Mouse (Mus musculus) lung, postnatal 0 days (tissue): ENCODE results near the gene Dlx5. TPM values are rescaled to one million over a fixed set of nuclear protein-coding genes. Genes with fewer than 3 reads are reported as not detected.

Source experiments
- ATAC-seq: fragments of 200-750 bp; cut with Nextera tagmentation; 2 replicates; pipeline ENCODE4 v1.8.0; 2017; ENCODE audit warnings: moderate library complexity
- DNase-seq: peaks from one replicate; pipeline ENCODE4 v3.0.0-alpha.2; 2016; ENCODE audit warnings: low spot score
- H3K27ac ChIP-seq: fragments of 300-500 bp; sonication (generic); 2 replicates; pipeline ENCODE4 v1.5.1; 2014; ENCODE audit warnings: antibody characterized with exemption, mild to moderate bottlenecking, low read length, mixed read lengths
- H3K27me3 ChIP-seq: fragments of 300-500 bp; sonication (generic); replicated peaks from 2 replicates; pipeline ENCODE4 v1.6.1; 2014; ENCODE audit warnings: low read length, mixed read lengths; ENCODE audit not compliant: insufficient read depth
- H3K36me3 ChIP-seq: fragments of 300-500 bp; sonication (generic); 2 replicates; pipeline ENCODE4 v1.6.1; 2014; ENCODE audit warnings: low read length, mixed read lengths; ENCODE audit not compliant: insufficient read depth
- H3K4me1 ChIP-seq: fragments of 300-500 bp; sonication (generic); 2 replicates; pipeline ENCODE4 v1.6.1; 2014; ENCODE audit warnings: antibody characterized with exemption, low read depth, low read length, mixed read lengths; ENCODE audit not compliant: insufficient read depth
- H3K4me2 ChIP-seq: fragments of 300-500 bp; sonication (generic); replicated peaks from 2 replicates; pipeline ENCODE4 v1.6.1; 2014; ENCODE audit warnings: low read depth, mild to moderate bottlenecking, low read length, moderate library complexity, mixed read lengths
- H3K4me3 ChIP-seq: fragments of 300-500 bp; sonication (generic); 2 replicates; pipeline ENCODE4 v1.5.1; 2014; ENCODE audit warnings: low read depth, low read length
- H3K9ac ChIP-seq: fragments of 300-500 bp; sonication (generic); replicated peaks from 2 replicates; pipeline ENCODE4 v1.6.1; 2014; ENCODE audit warnings: low read depth, mild to moderate bottlenecking
- H3K9me3 ChIP-seq: fragments of 300-500 bp; sonication (generic); 2 replicates; pipeline ENCODE4 v1.6.1; 2016; ENCODE audit warnings: low read length, mixed read lengths
- CTCF ChIP-seq: IDR thresholded peaks from 2 replicates; pipeline ENCODE4 v1.5.1; 2016; ENCODE audit warnings: antibody characterized with exemption, mild to moderate bottlenecking
- EP300 ChIP-seq: IDR thresholded peaks from 2 replicates; pipeline ENCODE4 v1.6.1; 2016; ENCODE audit warnings: antibody characterized with exemption, mild to moderate bottlenecking, control low read depth
- WGBS: fragments of 180-500 bp; shearing (Covaris S2); extraction: QIAGEN DNeasy Blood & Tissue Kit; methylation state at CpG from one replicate; pipeline ENCODE4 v1.1.7; 2014; 5-methylcytosine and 5-hydroxymethylcytosine counted together
- polyA plus RNA-seq: library from polyadenylated mRNA; unstranded; fragments of >200 nt; fragmentation: Nextera tagmentation; extraction: Ambion mirVana; gene quantifications from 2 replicates; pipeline ENCODE4 v1.2.1, GENCODE M21; 2015

The Dlx5 gene
- polyA plus RNA-seq, 1 experiment from 2014 or later: not detected

- no peak for TF ChIP-seq EP300
- no peak for TF ChIP-seq CTCF
- DNase-seq (no peak), ATAC-seq (peak; percentile 33)
- Histone ChIP-seq H3K9ac (no peak overlapping the region), H3K27me3 (peaks cover 71% of the 10 kb centered on the region), H3K4me1 (peaks cover 12% of the 10 kb centered on the region; the same call in 1 of the 2 replicates), H3K36me3 (no peaks in the 10 kb centered on the region), H3K4me2 (peak overlapping the region; percentile 58; the same call in 1 of the 2 replicates), H3K27ac (no peak overlapping the region), H3K9me3 (no peaks in the 10 kb centered on the region), H3K4me3 (peak overlapping the region; percentile 35)
- WGBS: under 1% methylated on average over 23 of the region's 23 CpGs
Observed at GRCm38 (mm10) chr6:6862611-6863010, 19.3 kb downstream of the Dlx5 start.

- no peak overlapping the region for H3K4me3 ChIP-seq
- no peak for DNase-seq
- no peak overlapping the region for H3K4me2 ChIP-seq
- H3K36me3 ChIP-seq: no peaks in the 10 kb centered on the region
- 5% methylated on average over 11 of the region's 11 CpGs for WGBS
- ATAC-seq: no peak
- TF ChIP-seq EP300: no peak
- TF ChIP-seq CTCF: no peak
- H3K4me1 ChIP-seq: peaks cover 12% of the 10 kb centered on the region; the same call in 1 of the 2 replicates
- H3K27ac ChIP-seq: no peak overlapping the region
- H3K27me3 ChIP-seq: peaks cover 72% of the 10 kb centered on the region
- no peak overlapping the region for H3K9ac ChIP-seq
- H3K9me3 ChIP-seq: no peaks in the 10 kb centered on the region
Observed at GRCm38 (mm10) chr6:6861798-6862428, 20.0 kb downstream of the Dlx5 start.

DNA sequence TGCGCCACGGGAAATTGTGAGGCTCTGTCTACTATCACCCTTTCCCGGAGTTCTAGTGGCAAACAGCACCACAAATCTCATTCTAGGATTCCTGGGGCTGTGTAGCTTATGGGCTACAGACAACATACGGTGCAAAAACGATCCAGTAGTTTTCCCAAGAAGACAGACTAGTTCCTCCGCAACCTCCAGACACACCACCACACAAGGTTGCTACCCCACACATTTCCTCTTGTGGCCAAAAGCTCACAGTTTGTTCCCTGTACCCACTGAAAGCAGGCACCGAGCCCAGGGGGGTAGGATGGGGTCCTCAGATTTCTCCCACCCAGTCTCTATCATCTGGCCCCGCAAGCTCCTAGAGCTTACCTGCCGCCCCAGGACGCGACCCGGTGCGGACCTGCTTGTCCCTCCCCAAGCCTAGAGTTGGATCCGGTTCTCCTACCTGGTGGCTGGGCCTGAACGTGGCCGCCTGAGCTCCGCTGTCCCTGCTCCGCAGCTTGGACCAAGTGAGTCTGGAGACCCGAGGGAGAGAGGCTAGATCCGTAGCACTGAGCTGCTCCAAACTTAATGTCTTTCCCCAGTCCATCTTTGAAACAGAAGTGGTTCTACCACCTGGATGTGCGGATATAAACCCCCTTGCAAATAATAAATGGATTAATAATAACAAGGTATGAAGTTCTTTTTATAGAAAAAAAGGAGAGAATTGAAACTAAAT, 20.6 kb downstream of the Dlx5 start:
- H3K9me3 ChIP-seq: no peaks in the 10 kb centered on the region
- H3K27ac ChIP-seq: no peak overlapping the region
- H3K4me1 ChIP-seq: peaks cover 12% of the 10 kb centered on the region; the same call in 1 of the 2 replicates
- DNase-seq (no peak), ATAC-seq (no peak)
- TF ChIP-seq CTCF: no peak
- TF ChIP-seq EP300: no peak
- WGBS: under 1% methylated on average over 21 of the region's 21 CpGs
- peaks cover 72% of the 10 kb centered on the region for H3K27me3 ChIP-seq
- no peak overlapping the region for H3K9ac ChIP-seq
- H3K4me3 ChIP-seq: 0 out of 2 replicates have a peak overlapping the region, but pooled peaks have one; percentile 17
- no peak overlapping the region for H3K4me2 ChIP-seq
- no peaks in the 10 kb centered on the region for H3K36me3 ChIP-seq

- DNase-seq: no peak
- H3K4me3 ChIP-seq: peak overlapping the region; percentile 17; the same call in 1 of the 2 replicates
Observed at GRCm38 (mm10) chr6:6860411-6861085, 21.3 kb downstream of the Dlx5 start.

DNA sequence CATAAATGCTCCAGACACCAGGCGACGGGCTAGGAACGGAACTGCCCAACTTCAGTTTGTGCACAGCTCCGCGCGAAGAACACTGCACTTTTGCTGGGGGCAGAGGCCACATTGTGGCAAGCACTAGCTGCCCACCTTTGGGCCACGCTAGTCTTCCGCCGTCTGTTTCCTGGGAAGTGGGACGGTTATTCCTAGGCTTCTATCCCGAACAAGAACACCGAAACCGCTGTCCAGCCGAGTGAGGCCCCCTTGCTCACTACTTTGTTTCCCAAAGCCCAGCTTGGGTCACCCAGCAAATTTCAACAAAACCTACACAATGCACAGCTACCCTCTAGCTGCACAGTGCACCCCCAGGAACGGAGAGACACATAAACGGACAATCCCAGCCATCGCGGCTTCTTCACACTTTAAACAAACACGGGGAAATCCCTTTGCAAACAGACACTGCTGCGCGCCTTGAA, 21.9 kb downstream of the Dlx5 start:
- no peak overlapping the region for H3K27ac ChIP-seq
- peaks cover 12% of the 10 kb centered on the region; the same call in 1 of the 2 replicates for H3K4me1 ChIP-seq
- peak overlapping the region; percentile 17; the same call in 1 of the 2 replicates for H3K4me3 ChIP-seq
- TF ChIP-seq EP300 (no peak), CTCF (no peak)
- ATAC-seq (no peak), DNase-seq (no peak)
- H3K4me2 ChIP-seq: no peak overlapping the region
- 2% methylated on average over 21 of the region's 21 CpGs for WGBS
- no peak overlapping the region for H3K9ac ChIP-seq
- no peaks in the 10 kb centered on the region for H3K36me3 ChIP-seq
- no peaks in the 10 kb centered on the region for H3K9me3 ChIP-seq
- H3K27me3 ChIP-seq: peaks cover 72% of the 10 kb centered on the region

More at GRCm38 (mm10) chr6:6860411-6861085, 21.3 kb downstream of the Dlx5 start:
- TF ChIP-seq CTCF: no peak
- TF ChIP-seq EP300: no peak
- ATAC-seq: no peak
- Histone ChIP-seq H3K9me3 (no peaks in the 10 kb centered on the region), H3K27ac (no peak overlapping the region), H3K4me2 (peak overlapping the region; percentile 27; the same call in 1 of the 2 replicates), H3K9ac (no peak overlapping the region), H3K36me3 (no peaks in the 10 kb centered on the region), H3K4me1 (peaks cover 12% of the 10 kb centered on the region; the same call in 1 of the 2 replicates), H3K27me3 (peaks cover 72% of the 10 kb centered on the region)
- under 1% methylated on average over 33 of the region's 33 CpGs for WGBS
